Mouse (Mus musculus) liver, embryonic 15.5 days (tissue): ENCODE data around the gene Sgo2a. TPM values are rescaled to one million over a fixed set of nuclear protein-coding genes. Genes with fewer than 3 reads are reported as not detected.

Experiments used
- ATAC-seq: fragments of 200-750 bp; cut with Nextera tagmentation; 2 replicates; pipeline ENCODE4 v1.8.0; 2017; ENCODE audit warnings: moderate number of reproducible peaks, mild to moderate bottlenecking, moderate library complexity; ENCODE audit not compliant: insufficient read depth
- H3K27ac ChIP-seq: fragments of 300-500 bp; sonication (generic); replicated peaks from 2 replicates; pipeline ENCODE4 v1.5.1; 2015; ENCODE audit warnings: mild to moderate bottlenecking, inconsistent platforms
- H3K27me3 ChIP-seq: fragments of 300-500 bp; sonication (generic); 2 replicates; pipeline ENCODE4 v1.6.1; 2015; ENCODE audit warnings: mild to moderate bottlenecking, inconsistent platforms
- H3K36me3 ChIP-seq: fragments of 300-500 bp; sonication (generic); replicated peaks from 2 replicates; pipeline ENCODE4 v1.6.1; 2015; ENCODE audit warnings: moderate library complexity, mild to moderate bottlenecking, inconsistent platforms
- H3K4me1 ChIP-seq: fragments of 300-500 bp; sonication (generic); replicated peaks from 2 replicates; pipeline ENCODE4 v1.6.1; 2015; ENCODE audit warnings: inconsistent platforms
- H3K4me2 ChIP-seq: fragments of 300-500 bp; sonication (generic); 2 replicates; pipeline ENCODE4 v1.6.1; 2015; ENCODE audit warnings: moderate library complexity, mild to moderate bottlenecking, inconsistent platforms
- H3K4me3 ChIP-seq: fragments of 300-500 bp; sonication (generic); replicated peaks from 2 replicates; pipeline ENCODE4 v1.5.1; 2015; ENCODE audit warnings: mild to moderate bottlenecking, inconsistent platforms
- H3K9ac ChIP-seq: fragments of 300-500 bp; sonication (generic); 2 replicates; pipeline ENCODE4 v1.6.1; 2015; ENCODE audit warnings: moderate library complexity, mild to moderate bottlenecking, inconsistent platforms
- H3K9me3 ChIP-seq: fragments of 300-500 bp; sonication (generic); replicated peaks from 2 replicates; pipeline ENCODE4 v1.6.1; 2016; ENCODE audit warnings: inconsistent platforms
- WGBS: fragments of 180-500 bp; shearing (Covaris S2); methylation state at CpG from one replicate; pipeline ENCODE4 v1.1.7; 2015; ENCODE audit warnings: mixed read lengths; ENCODE audit not compliant: insufficient replicate concordance; 5-methylcytosine and 5-hydroxymethylcytosine counted together
- polyA plus RNA-seq: library from polyadenylated mRNA; unstranded; fragments of >200 nt; fragmentation: Nextera tagmentation; extraction: Ambion mirVana; gene quantifications from 2 replicates; pipeline ENCODE4 v1.2.1, GENCODE M21; 2015

Sgo2a gene
- polyA plus RNA-seq, 1 experiment from 2014 or later: 8.9 TPM

DNA sequence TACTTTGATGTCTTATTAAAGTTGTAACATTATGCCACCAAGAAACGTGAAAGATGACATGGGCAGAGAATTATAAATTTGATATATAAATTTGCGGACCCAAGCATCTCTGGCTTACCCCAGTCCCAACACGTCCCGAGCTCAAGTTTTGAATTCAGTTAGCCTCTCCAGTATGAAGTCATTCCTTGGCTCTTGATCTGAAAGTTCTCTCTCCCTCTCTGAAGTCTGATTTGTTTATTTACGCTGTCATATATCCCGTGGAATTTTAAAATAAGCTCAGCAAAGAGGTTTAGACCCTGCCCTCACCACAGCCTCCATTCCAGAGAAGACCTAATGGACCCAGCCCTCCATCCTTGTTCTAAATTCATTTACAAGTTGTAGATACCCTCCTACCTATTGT, 73.4 kb downstream of the Sgo2a start:
- Histone ChIP-seq H3K4me3 (no peak overlapping the region), H3K27ac (no peak overlapping the region), H3K4me2 (no peak overlapping the region), H3K27me3 (no peaks in the 10 kb centered on the region), H3K4me1 (no peaks in the 10 kb centered on the region), H3K36me3 (no peaks in the 10 kb centered on the region), H3K9ac (no peak overlapping the region), H3K9me3 (no peaks in the 10 kb centered on the region)
- ATAC-seq: no peak
- WGBS: 67% methylated on average over 6 of the region's 6 CpGs

DNA sequence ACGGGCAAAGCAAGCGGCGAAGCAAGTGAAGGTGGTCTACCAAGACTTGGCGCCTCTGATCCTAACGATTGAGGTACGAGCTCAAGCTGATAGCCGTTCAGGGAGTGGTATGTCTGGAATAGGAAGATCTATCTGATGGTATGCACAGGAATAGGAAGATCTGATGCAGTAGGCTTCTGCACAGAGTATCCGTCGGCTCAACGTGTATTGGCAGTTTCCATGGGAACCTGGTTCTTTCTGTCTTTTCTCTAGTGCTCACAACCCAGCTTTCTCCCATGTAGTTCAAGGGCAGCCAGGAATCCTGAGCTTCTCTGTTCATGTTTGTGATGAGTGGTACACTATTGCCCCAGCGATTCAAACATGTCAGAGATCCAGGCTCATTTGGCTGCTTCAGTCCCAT, 74.3 kb downstream of the Sgo2a start:
- no peak overlapping the region for H3K4me2 ChIP-seq
- H3K4me3 ChIP-seq: no peak overlapping the region
- WGBS: 78% methylated on average over 11 of the region's 11 CpGs
- no peak overlapping the region for H3K9ac ChIP-seq
- no peaks in the 10 kb centered on the region for H3K4me1 ChIP-seq
- no peak for ATAC-seq
- H3K27ac ChIP-seq: no peak overlapping the region
- no peaks in the 10 kb centered on the region for H3K9me3 ChIP-seq
- no peaks in the 10 kb centered on the region for H3K36me3 ChIP-seq
- no peaks in the 10 kb centered on the region for H3K27me3 ChIP-seq

DNA sequence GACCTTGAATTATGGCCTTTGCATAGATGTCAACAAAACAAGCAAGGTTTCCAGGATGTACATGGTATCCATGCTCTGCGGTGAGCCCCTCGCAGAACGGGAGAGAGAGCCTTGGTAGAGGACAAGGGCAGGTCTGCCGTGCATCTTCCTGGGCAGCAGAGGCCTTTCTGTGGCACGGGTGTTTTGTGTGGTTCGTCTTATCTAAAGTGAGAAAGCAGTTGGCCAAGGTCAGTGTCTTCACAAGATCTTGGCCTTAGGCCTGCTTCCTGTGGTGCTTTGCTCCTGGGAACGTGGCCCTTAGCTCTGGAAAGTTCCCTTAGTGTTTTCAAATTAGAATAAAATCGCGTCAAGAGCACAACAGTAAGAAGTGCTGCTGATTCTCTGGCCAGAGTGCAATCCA, 75.2 kb downstream of the Sgo2a start:
- ATAC-seq: no peak
- H3K27ac ChIP-seq: no peak overlapping the region
- 64% methylated on average over 9 of the region's 9 CpGs for WGBS
- H3K4me2 ChIP-seq: no peak overlapping the region
- H3K9ac ChIP-seq: no peak overlapping the region
- H3K4me1 ChIP-seq: no peaks in the 10 kb centered on the region
- no peak overlapping the region for H3K4me3 ChIP-seq
- no peaks in the 10 kb centered on the region for H3K27me3 ChIP-seq
- no peaks in the 10 kb centered on the region for H3K9me3 ChIP-seq
- H3K36me3 ChIP-seq: no peaks in the 10 kb centered on the region

DNA sequence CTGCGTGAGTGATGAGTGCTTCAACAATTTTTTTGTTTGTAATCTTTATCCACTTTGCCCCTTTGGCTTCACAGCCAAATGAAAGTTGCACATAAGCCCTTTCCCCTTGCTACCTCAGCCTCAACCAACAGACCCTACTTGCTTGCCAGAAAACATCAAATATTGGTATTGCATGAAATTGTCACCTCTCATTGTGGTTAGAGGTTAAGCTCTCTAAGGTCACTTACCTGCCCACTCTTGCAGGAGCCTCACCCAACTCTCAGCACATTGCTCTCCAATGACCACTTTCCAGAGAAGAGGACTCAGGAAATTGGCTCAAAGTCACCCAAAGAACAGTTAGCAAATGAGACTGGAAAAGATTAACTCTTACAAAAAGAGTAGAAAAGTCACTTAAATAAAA, 75.7 kb downstream of the Sgo2a start:
- Histone ChIP-seq H3K27me3 (no peaks in the 10 kb centered on the region), H3K27ac (no peak overlapping the region), H3K4me1 (no peaks in the 10 kb centered on the region), H3K9ac (no peak overlapping the region), H3K4me3 (no peak overlapping the region), H3K9me3 (no peaks in the 10 kb centered on the region), H3K4me2 (no peak overlapping the region), H3K36me3 (no peaks in the 10 kb centered on the region)
- no peak for ATAC-seq
- WGBS: 63% methylated on average over 1 of the region's 1 CpGs

DNA sequence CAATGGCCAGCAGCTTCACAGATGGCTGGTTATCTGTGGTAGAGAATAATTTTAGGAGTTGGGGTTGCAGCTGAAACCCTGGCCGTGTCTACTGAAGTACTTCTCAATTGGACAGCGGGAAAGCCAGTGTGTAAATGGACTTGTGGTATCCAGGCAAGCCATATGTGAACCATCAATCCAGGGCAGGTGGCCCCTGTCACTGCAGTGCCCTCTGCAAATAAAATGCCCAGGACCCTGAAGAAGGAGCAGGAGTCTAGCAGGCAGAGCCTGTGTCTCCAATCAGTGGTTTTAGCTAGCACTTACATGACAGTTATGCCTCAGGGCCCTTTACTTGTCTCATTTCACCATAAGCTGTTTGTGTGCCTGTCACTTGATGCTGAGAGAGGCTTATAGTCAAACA, 76.6 kb downstream of the Sgo2a start:
- no peak overlapping the region for H3K27ac ChIP-seq
- H3K36me3 ChIP-seq: no peaks in the 10 kb centered on the region
- no peak for ATAC-seq
- H3K4me3 ChIP-seq: no peak overlapping the region
- H3K4me1 ChIP-seq: no peaks in the 10 kb centered on the region
- H3K9ac ChIP-seq: no peak overlapping the region
- 70% methylated on average over 2 of the region's 2 CpGs for WGBS
- no peaks in the 10 kb centered on the region for H3K9me3 ChIP-seq
- H3K4me2 ChIP-seq: no peak overlapping the region
- no peaks in the 10 kb centered on the region for H3K27me3 ChIP-seq

DNA sequence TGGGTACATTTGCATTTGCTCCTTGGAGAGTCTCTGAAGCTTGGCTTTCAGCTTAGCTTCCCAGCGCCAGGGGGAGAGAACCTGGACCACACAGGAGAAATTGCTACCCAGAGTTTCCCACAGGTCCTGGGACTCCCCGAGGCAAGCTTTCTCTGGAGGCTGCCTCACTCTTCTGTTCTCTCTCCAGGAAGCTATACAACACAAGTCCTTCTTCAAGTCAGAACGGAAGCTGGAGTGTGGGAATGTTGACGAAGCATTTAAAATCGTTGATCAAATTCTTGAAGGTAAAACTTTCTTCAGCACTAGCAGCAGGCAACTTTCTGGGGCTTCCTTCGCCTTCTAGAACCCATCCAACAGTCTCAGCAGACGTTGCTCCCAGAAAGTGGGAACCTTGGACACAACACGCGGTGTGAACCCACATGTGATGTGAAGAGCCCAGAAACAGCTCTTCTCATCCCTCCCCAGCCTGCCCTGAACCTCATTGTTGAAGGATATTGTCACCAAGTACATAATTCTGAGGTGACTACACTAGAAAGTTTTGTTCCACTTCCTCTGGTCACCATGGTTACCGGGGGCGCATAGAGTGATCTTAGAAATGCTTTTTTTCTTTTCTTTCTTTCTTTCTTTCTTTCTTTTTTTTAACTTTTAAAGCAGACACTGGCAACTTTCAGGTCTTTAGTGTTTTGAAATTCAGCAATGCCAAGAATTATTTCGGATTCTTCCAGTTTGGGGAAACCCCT, 77.4 kb downstream of the Sgo2a start:
- Histone ChIP-seq H3K4me1 (no peaks in the 10 kb centered on the region), H3K27me3 (no peaks in the 10 kb centered on the region), H3K9ac (no peak overlapping the region), H3K36me3 (no peaks in the 10 kb centered on the region), H3K27ac (no peak overlapping the region), H3K4me3 (no peak overlapping the region), H3K4me2 (no peak overlapping the region), H3K9me3 (no peaks in the 10 kb centered on the region)
- ATAC-seq: no peak
- 54% methylated on average over 12 of the region's 12 CpGs for WGBS

DNA sequence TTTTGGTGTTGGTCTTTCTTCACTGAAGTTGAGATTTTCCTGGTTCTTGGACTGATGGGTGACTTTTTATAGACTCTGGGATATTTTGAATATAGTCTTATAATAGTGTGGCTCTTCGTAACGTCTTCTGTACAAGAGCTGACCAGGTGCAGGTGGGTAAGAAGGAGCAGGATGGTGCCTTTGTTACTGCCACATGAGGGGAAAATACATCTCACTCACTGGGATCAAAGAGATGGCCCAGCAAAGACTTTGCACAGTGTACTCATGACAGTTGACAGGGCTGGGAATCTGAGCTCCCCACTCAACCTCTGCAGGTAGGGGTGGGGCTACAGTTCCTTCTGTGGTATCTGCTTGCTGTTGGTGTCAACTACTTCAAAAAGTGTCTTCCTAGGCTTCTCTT, 78.5 kb downstream of the Sgo2a start:
- Histone ChIP-seq H3K4me1 (no peaks in the 10 kb centered on the region), H3K27me3 (no peaks in the 10 kb centered on the region), H3K4me3 (no peak overlapping the region), H3K27ac (no peak overlapping the region), H3K9me3 (no peaks in the 10 kb centered on the region), H3K4me2 (no peak overlapping the region), H3K9ac (no peak overlapping the region), H3K36me3 (no peaks in the 10 kb centered on the region)
- ATAC-seq: no peak
- WGBS: 72% methylated on average over 2 of the region's 2 CpGs

Other genes starting within 250 kb of the Sgo2a start
- 8.7 and 9.2 TPM in 2 replicates for gene Spats2l, start 221.8 kb upstream of the Sgo2a start, polyA plus RNA-seq
- 2.7 and 2.9 TPM in 2 replicates for gene Kctd18, start 23.0 kb downstream of the Sgo2a start, polyA plus RNA-seq
- gene Aox1, start 34.0 kb downstream of the Sgo2a start, polyA plus RNA-seq: 0.25 and 0.26 TPM in 2 replicates
- gene Aox3, start 117.2 kb downstream of the Sgo2a start, polyA plus RNA-seq: 1.0 and 2.9 TPM in 2 replicates
- 0.09 and 0.24 TPM in 2 replicates for gene Aox4, start 214.4 kb downstream of the Sgo2a start, polyA plus RNA-seq